Mouse (Mus musculus): Measurements from ENCODE around the gene Defb9.
"Not testable (repeated sequence)": the region's sequence is repeated elsewhere in the genome, so short reads cannot be mapped to it uniquely, and the experiment has no call there.

Defb9 gene

GRCm38 (mm10) chr8:21885321-21885720 is at the start of gene Defb9:
Gene Defb9, minus strand, starts transcription at chr8:21885421.
- not testable (repeated sequence) for DNase-seq (ENCODE audit: low spot score in 2 of 2)

- DNase-seq (ENCODE audit: low spot score in 2 of 2) = no peak
These were observed 47.4 kb upstream of the Defb9 start, which contains the start of gene Defb15 for GRCm38 (mm10) chr8:21932610-21933009. Gene Defb15, minus strand, starts transcription at chr8:21932710.

GRCm38 (mm10) chr8:21930754-21931153 is 45.5 kb upstream of the Defb9 start:
- not testable (repeated sequence) for DNase-seq (ENCODE audit: low spot score in 2 of 2)

GRCm38 (mm10) chr8:21915625-21916024 is 30.4 kb upstream of the Defb9 start:
- no peak for DNase-seq (ENCODE audit: low spot score in 2 of 2)

GRCm38 (mm10) chr8:21912554-21912953 is 27.3 kb upstream of the Defb9 start:
- DNase-seq (ENCODE audit: low spot score in 2 of 2) = no peak

- DNase-seq (ENCODE audit: low spot score in 2 of 2) = no peak
These were observed 26.7 kb upstream of the Defb9 start for GRCm38 (mm10) chr8:21911931-21912330.

GRCm38 (mm10) chr8:21906290-21906689 is 21.1 kb upstream of the Defb9 start, which contains the start of gene Defb11:
Gene Defb11, minus strand, starts transcription at chr8:21906412.
- DNase-seq (ENCODE audit: low spot score in 2 of 2) = not testable (repeated sequence)

GRCm38 (mm10) chr8:21858586-21858985 is 26.6 kb downstream of the Defb9 start, which contains the start of gene Defb10:
Gene Defb10, plus strand, starts transcription at chr8:21858901.
- DNase-seq (ENCODE audit: low spot score in 2 of 2) = not testable (repeated sequence)
